Mouse (Mus musculus) embryonic facial prominence, embryonic 11.5 days (tissue): ENCODE measurements around the gene 1700029I15Rik. TPM values are rescaled to one million over a fixed set of nuclear protein-coding genes. Genes with fewer than 3 reads are reported as not detected.
A peak's percentile ranks its signal among the peaks of the same experiment; 100 is the strongest.

ENCODE experiments used
- ATAC-seq: fragments of 200-750 bp; cut with Nextera tagmentation; replicated peaks from 2 replicates; pipeline ENCODE4 v1.8.0; 2017; ENCODE audit warnings: low read depth; ENCODE audit not compliant: insufficient number of reproducible peaks, low FRiP score, low TSS enrichment
- DNase-seq: peaks from one replicate; pipeline ENCODE4 v3.0.0-alpha.2; 2015; ENCODE audit warnings: low spot score
- H3K27ac ChIP-seq: fragments of 300-500 bp; sonication (generic); replicated peaks from 2 replicates; pipeline ENCODE4 v1.5.1; 2014; ENCODE audit warnings: mild to moderate bottlenecking, low read depth, low read length, control low read depth
- H3K27me3 ChIP-seq: fragments of 300-500 bp; sonication (generic); 2 replicates; pipeline ENCODE4 v1.6.1; 2014; ENCODE audit warnings: mild to moderate bottlenecking, low read length, moderate library complexity, mixed read lengths; ENCODE audit not compliant: control insufficient read depth, insufficient read depth
- H3K36me3 ChIP-seq: fragments of 300-500 bp; sonication (generic); replicated peaks from 2 replicates; pipeline ENCODE4 v1.6.1; 2014; ENCODE audit warnings: low read depth, mild to moderate bottlenecking, low read length, moderate library complexity, mixed read lengths; ENCODE audit not compliant: control insufficient read depth, insufficient read depth
- H3K4me1 ChIP-seq: fragments of 300-500 bp; sonication (generic); 2 replicates; pipeline ENCODE4 v1.6.1; 2014; ENCODE audit warnings: low read length, mixed read lengths; ENCODE audit not compliant: control insufficient read depth, insufficient read depth
- H3K4me2 ChIP-seq: fragments of 300-500 bp; sonication (generic); 2 replicates; pipeline ENCODE4 v1.6.1; 2014; ENCODE audit warnings: low read depth, mild to moderate bottlenecking, control low read depth, low read length, moderate library complexity
- H3K4me3 ChIP-seq: fragments of 300-500 bp; sonication (generic); 2 replicates; pipeline ENCODE4 v1.5.1; 2014; ENCODE audit warnings: low read depth, low read length, control low read depth
- H3K9ac ChIP-seq: fragments of 300-500 bp; sonication (generic); replicated peaks from 2 replicates; pipeline ENCODE4 v1.6.1; 2014; ENCODE audit warnings: mild to moderate bottlenecking, control low read depth, low read length
- H3K9me3 ChIP-seq: fragments of 300-500 bp; sonication (generic); replicated peaks from 2 replicates; pipeline ENCODE4 v1.6.1; 2016; ENCODE audit warnings: mild to moderate bottlenecking, low read length, inconsistent platforms, mixed read lengths; ENCODE audit not compliant: control insufficient read depth
- WGBS: fragments of 180-500 bp; shearing (Covaris S2); extraction: QIAGEN DNeasy Blood & Tissue Kit; methylation state at CpG from one replicate; pipeline ENCODE4 v1.1.7; 2014; 5-methylcytosine and 5-hydroxymethylcytosine counted together
- polyA plus RNA-seq: library from polyadenylated mRNA; unstranded; fragments of >200 nt; fragmentation: Nextera tagmentation; extraction: Ambion mirVana; gene quantifications from 2 replicates; pipeline ENCODE4 v1.2.1, GENCODE M21; 2014

The 1700029I15Rik gene
- polyA plus RNA-seq, 1 experiment from 2014 or later = 1.6 TPM

DNA sequence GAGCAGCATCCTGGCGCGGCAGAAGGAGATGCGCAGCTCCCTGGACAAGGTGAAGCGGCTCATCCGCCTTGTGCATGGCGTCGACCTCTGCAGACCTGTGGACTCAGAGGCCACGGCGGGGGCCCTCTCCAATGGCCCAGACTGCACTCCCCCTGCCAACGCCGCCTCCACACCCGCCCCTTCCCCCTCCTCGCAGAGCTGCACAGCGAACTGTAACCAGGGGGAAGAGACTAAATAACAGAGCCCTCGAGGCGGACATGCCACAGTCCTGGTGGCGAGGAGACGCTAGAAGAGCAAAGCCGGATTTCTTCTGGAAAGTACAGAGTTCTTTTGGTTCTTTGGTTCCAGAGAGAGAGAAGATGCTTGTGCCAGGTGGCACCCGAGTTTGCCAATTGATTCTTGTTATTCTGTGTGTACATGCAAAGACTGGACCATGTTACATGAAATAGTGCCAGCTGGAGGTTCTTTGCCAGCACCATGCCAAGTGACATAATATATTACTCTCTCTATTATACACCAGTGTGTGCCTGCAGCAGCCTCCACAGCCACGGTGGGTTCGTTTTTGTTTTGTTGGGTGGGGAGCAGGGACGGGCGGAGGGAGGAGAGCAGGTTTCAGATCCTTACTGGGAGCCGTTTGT is 22.0 kb upstream of the 1700029I15Rik start:
- DNase-seq = no peak
- ATAC-seq = no peak
- WGBS = 75% methylated on average over 25 of the region's 25 CpGs
- H3K4me3 ChIP-seq = no peak overlapping the region
- no peaks in the 10 kb centered on the region for H3K4me1 ChIP-seq
- H3K36me3 ChIP-seq = no peaks in the 10 kb centered on the region; the same call in 1 of the 2 replicates
- no peaks in the 10 kb centered on the region for H3K9me3 ChIP-seq
- no peak overlapping the region for H3K9ac ChIP-seq
- no peak overlapping the region for H3K27ac ChIP-seq
- H3K4me2 ChIP-seq = no peak overlapping the region
- no peaks in the 10 kb centered on the region for H3K27me3 ChIP-seq

DNA sequence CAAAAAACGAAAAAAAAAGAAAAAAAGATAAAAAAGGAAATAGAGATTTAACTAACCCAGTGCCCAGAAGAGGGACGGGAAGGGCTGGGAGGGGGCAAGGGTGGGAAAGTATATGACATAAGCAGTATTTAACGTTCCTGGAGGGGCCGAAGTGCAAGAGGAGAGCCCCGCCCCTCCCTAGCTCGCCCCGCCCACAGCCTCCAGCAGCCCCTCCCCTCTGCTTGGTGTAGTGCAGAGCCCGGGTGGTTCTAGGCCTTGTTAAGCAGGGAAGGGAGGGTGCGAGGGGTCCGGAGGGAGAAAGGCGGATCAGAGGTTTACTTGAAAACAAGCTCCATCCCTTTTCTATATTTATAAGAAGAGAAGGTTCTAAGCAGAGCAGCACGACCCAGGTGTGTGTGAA is 21.4 kb upstream of the 1700029I15Rik start:
- no peaks in the 10 kb centered on the region for H3K4me1 ChIP-seq
- H3K27me3 ChIP-seq = no peaks in the 10 kb centered on the region
- H3K4me2 ChIP-seq = no peak overlapping the region
- no peaks in the 10 kb centered on the region; the same call in 1 of the 2 replicates for H3K36me3 ChIP-seq
- DNase-seq (peak; percentile 13), ATAC-seq (no peak)
- WGBS = 23% methylated on average over 12 of the region's 12 CpGs
- H3K27ac ChIP-seq = no peak overlapping the region
- no peaks in the 10 kb centered on the region for H3K9me3 ChIP-seq
- H3K4me3 ChIP-seq = no peak overlapping the region
- H3K9ac ChIP-seq = no peak overlapping the region

DNA sequence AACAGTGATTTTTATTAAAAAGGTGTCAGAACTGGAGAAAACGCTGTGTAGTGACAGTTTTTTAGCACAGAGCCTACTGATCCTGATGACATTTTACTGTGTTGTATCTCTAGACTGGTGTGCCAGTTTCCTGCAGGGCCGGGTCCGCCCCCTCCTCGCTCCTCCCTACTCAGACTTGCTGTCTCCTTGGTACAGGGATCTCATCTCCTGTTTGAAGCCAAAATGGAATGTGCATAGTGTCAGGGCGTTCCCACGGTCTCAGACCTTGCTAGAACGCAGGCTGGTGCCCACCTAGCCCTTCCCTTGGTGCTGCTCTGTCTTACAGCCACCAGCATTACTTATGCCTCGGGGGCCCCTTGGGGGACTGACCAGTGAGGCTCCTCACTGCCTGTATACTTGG is 20.5 kb upstream of the 1700029I15Rik start:
- Histone ChIP-seq H3K9ac (no peak overlapping the region), H3K4me1 (no peaks in the 10 kb centered on the region), H3K4me3 (no peak overlapping the region), H3K4me2 (no peak overlapping the region), H3K27ac (no peak overlapping the region), H3K27me3 (no peaks in the 10 kb centered on the region), H3K9me3 (no peaks in the 10 kb centered on the region), H3K36me3 (no peaks in the 10 kb centered on the region; the same call in 1 of the 2 replicates)
- DNase-seq = no peak
- WGBS = 87% methylated on average over 8 of the region's 8 CpGs
- ATAC-seq = no peak

DNA sequence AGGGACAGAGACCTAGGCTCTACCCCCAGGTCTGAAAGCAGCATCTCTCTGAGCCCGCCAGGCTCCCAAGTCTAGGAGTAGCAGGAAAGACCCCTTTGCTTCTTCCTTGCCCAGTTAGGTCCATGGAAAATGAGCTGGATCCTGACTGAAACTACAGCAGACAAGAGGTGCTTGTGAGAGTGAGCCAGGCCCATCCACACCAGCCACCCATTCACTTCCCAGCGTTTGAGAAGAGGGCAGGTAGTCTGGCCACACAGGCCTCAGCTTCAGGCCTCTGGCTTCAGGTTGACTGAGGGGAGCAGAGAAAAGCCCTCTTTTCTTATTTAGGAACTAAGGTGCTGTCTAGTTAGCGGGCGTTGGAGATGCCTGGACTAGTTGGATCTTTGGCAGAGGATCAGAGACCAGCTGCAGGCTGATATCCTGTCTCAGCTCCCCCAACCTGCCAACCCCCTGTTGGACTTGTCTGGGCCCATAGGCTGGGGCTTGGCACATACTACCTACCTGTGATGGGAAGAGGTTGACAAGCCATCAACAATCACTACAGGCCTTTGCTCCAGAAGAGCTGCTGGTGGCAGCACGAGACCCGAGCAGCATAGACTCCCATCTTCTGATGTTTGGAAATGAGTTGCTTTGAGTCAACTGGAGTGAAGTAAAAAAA is 19.6 kb upstream of the 1700029I15Rik start:
- Histone ChIP-seq H3K9ac (no peak overlapping the region), H3K9me3 (no peaks in the 10 kb centered on the region), H3K4me1 (no peaks in the 10 kb centered on the region), H3K4me2 (no peak overlapping the region), H3K36me3 (no peaks in the 10 kb centered on the region; the same call in 1 of the 2 replicates), H3K27me3 (no peaks in the 10 kb centered on the region), H3K4me3 (no peak overlapping the region), H3K27ac (no peak overlapping the region)
- WGBS = 89% methylated on average over 6 of the region's 6 CpGs
- ATAC-seq = no peak
- DNase-seq = no peak

DNA sequence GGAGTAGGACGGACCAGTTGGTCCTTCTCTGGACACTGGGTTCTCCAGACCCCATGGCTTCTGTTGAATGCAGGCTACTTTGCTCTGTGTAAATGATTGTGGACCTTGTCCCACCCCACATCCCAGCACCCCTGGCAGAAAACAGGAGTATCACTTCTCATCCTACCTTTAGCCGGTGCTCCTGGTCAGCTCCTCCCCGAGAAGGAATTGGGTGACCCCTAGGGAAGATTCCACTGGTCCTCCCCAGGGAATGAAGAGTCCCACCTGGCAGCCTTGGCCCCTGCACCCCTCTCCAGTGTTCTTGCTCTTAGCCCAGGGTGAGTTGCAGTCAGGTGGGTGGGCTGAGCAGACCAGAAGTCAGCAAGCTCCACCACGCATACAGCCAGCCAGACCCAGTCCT is 18.3 kb upstream of the 1700029I15Rik start:
- Histone ChIP-seq H3K4me2 (no peak overlapping the region), H3K4me1 (no peaks in the 10 kb centered on the region), H3K9ac (no peak overlapping the region), H3K27me3 (no peaks in the 10 kb centered on the region), H3K27ac (no peak overlapping the region), H3K9me3 (no peaks in the 10 kb centered on the region), H3K4me3 (no peak overlapping the region), H3K36me3 (no peaks in the 10 kb centered on the region; the same call in 1 of the 2 replicates)
- DNase-seq (no peak), ATAC-seq (no peak)
- WGBS = 88% methylated on average over 4 of the region's 4 CpGs

DNA sequence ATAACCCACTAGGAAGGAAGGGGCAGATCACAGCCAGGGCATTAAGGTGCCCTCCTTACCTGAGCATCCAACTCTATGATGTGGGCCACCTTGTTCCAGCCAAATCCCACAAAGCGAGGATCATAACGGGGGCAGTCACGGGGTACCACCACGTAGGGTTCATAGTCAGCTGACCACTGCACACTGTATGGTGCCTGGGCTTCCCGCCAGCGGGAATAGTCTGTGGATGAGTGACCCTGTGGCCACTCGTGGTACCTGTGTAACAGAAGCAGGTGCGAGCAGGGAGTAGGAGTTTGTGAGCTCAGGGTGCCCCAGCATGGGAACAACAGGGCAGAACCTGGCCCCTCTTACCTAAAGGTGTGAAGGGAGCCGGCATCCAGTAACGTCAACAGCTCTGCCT is 16.8 kb upstream of the 1700029I15Rik start:
- peaks cover under 1% of the 10 kb centered on the region; the same call in 1 of the 2 replicates for H3K27me3 ChIP-seq
- H3K4me2 ChIP-seq = no peak overlapping the region
- no peaks in the 10 kb centered on the region for H3K9me3 ChIP-seq
- 89% methylated on average over 10 of the region's 10 CpGs for WGBS
- peaks cover 4% of the 10 kb centered on the region for H3K4me1 ChIP-seq
- DNase-seq (no peak), ATAC-seq (0 out of 2 replicates have a peak, but pooled peaks have one; percentile 9)
- no peak overlapping the region for H3K4me3 ChIP-seq
- no peak overlapping the region for H3K27ac ChIP-seq
- H3K9ac ChIP-seq = no peak overlapping the region
- no peaks in the 10 kb centered on the region; the same call in 1 of the 2 replicates for H3K36me3 ChIP-seq

DNA sequence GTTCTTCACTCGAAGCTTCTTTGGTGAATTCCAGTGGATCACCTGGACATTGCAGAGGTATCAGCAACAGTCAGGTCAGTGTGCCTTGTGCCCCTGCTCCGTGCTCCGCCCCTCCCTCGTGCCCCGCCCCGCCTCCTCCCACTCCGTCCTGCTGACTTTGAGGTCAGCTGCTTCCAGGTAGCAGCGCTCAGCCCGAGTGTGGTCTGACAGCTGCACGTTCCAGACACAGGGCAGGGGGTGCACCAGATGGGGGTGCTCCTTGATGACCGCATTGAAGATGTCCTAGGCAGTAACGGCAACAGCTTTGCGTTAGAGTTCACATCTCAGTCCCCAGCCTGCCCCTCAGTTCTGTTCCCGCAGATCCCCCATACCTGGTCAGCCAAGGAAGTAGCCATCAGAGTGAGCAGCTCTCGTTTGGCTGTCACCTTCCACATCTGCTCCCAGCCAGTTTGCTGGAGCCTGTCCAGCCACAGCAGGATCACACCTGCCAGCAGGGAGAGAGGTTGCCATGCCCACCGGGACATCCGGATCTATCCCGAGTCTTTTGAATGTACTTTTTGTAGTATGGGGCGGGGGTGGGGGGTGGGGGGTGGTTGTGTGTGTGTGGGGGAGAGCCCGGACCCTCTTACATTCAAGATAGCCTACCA is 14.8 kb upstream of the 1700029I15Rik start:
- peaks cover 8% of the 10 kb centered on the region for H3K4me1 ChIP-seq
- ATAC-seq (no peak), DNase-seq (no peak)
- 48% methylated on average over 20 of the region's 20 CpGs for WGBS
- H3K9ac ChIP-seq = no peak overlapping the region
- H3K36me3 ChIP-seq = no peaks in the 10 kb centered on the region; the same call in 1 of the 2 replicates
- no peak overlapping the region for H3K4me2 ChIP-seq
- H3K27me3 ChIP-seq = peaks cover 10% of the 10 kb centered on the region; the same call in 1 of the 2 replicates
- no peaks in the 10 kb centered on the region for H3K9me3 ChIP-seq
- H3K4me3 ChIP-seq = no peak overlapping the region
- no peak overlapping the region for H3K27ac ChIP-seq

DNA sequence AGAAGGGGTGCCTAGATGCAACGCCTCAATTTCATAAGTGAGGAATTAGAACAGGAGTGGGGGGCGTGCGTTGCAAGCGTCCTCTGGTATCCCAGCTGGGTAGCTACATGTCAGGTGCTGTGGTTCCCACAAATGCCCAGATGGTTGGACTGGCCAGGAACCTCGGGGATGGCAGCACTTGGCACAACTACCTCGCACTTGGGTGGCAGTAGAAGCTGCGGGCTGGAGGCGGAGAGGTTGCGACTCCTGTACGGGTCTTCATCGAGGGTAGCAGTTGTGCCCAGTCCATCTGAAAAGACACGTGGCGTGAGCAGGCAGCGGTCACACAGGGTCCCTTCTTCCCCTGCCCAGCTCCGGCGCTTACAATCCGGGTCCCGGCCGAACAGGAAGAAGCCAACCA is 12.0 kb upstream of the 1700029I15Rik start:
- Histone ChIP-seq H3K4me2 (peak overlapping the region; percentile 85), H3K4me1 (peaks cover 8% of the 10 kb centered on the region), H3K9ac (peak overlapping the region; percentile 58), H3K36me3 (no peaks in the 10 kb centered on the region), H3K4me3 (peak overlapping the region; percentile 46), H3K9me3 (no peaks in the 10 kb centered on the region), H3K27ac (no peak overlapping the region), H3K27me3 (peaks cover 10% of the 10 kb centered on the region; the same call in 1 of the 2 replicates)
- 12% methylated on average over 14 of the region's 19 CpGs for WGBS
- DNase-seq = no peak
- no peak for ATAC-seq
